ENCODE assay signal across 29 mouse cellular contexts in genomic region chr16:92190603-92191002, GRCm38 (mm10).
"Had no signal": no experiment of that assay in that cellular context is flagged by ENCODE, and none has a peak within 500 bp of the region (broad histone marks: within the 10 kb centered on the region; RNA-seq: fewer than 3 reads in every experiment).

No protein-coding gene starts in this region.

- H3K36me3 ChIP-seq: heart, embryonic 10.5 days; heart, embryonic 12.5 days; heart, embryonic 13.5 days; heart, embryonic 15.5 days; hindbrain, embryonic 10.5 days; hindbrain, embryonic 12.5 days; hindbrain, embryonic 13.5 days; hindbrain, embryonic 15.5 days; intestine, embryonic 15.5 days; kidney, embryonic 15.5 days had no signal

- H3K27me3 ChIP-seq: heart, embryonic 12.5 days; heart, embryonic 13.5 days; heart, embryonic 15.5 days; hindbrain, embryonic 12.5 days; hindbrain, embryonic 13.5 days; hindbrain, embryonic 15.5 days; intestine, embryonic 15.5 days; kidney, embryonic 15.5 days had no signal

- H3K4me3 ChIP-seq: heart, embryonic 10.5 days; heart, embryonic 12.5 days; heart, embryonic 13.5 days; heart, embryonic 15.5 days; hindbrain, embryonic 10.5 days; hindbrain, embryonic 12.5 days; hindbrain, embryonic 13.5 days; hindbrain, embryonic 15.5 days; intestine, embryonic 15.5 days; kidney, embryonic 15.5 days; layer of hippocampus, adult 2 months; left cerebral cortex, adult 2 months had no signal

- H3K4me2 ChIP-seq: heart, embryonic 11.5 days; heart, embryonic 12.5 days; heart, embryonic 13.5 days; heart, embryonic 15.5 days; hindbrain, embryonic 12.5 days; hindbrain, embryonic 13.5 days; hindbrain, embryonic 14.5 days; hindbrain, embryonic 15.5 days; intestine, embryonic 15.5 days; kidney, embryonic 15.5 days had no signal

- DNase-seq: heart, postnatal 10 days; heart, postnatal 14 days; heart, postnatal 36 days; heart, postnatal 4 days; kidney, adult 11 months; kidney, adult 18-20 months; kidney, adult 2 months; kidney, adult 8-10 months; kidney, adult 9 months; kidney, postnatal 10 days; kidney, postnatal 14 days; kidney, postnatal 25 days; kidney, postnatal 4 days; layer of hippocampus, adult 9-11 months; layer of hippocampus, postnatal 36 days had no signal
